Mouse (Mus musculus): ENCODE data around the gene Coro2a.

Gene Coro2a

DNA sequence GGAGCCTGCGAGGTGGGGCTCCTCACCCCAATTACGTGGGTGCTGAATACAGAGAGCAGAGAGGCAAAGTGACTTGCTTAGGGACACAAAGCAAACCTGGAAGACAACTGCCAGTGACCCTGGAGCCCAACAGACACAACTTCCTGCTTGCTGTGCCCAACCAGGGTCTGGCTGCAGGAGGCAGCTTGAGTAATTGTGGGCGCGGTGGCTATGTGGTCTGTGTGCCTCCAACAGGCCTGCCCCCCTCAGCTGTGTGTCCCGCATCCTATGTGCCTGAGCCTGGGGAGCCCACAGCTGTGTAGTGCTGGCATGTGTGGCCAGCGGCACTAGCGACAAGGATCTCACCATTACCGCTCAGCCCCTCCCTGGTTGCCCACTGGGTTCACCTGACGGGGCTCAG is 12.6 kb upstream of the Coro2a start:
- in situ Hi-C loops (cut with MboI, MseI), result loop anchor here (5.0 kb wide), 2 partner anchors 33 to 603 kb away; no protein-coding TSS in a partner anchor

DNA sequence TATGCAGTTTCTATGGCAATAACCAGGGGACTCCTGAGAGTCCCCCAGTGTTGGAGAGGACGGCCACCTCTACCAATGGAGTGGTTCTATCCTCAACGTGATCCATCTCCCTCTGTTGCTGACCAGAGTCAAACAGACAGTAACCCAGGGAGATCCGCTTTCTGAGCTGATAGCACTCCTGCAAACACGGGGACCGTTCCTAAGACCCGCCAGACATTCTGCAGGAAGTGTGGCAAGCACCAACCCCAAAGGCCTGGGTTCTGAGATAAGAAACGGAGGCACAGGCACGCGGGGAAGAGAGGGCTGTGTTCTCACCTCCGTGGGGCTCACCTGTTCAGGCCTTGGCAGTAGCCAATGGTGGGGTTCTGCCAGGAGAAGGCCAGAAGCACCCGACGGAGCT is 11.6 kb upstream of the Coro2a start:
- in situ Hi-C loops (cut with MboI, MseI), result loop anchor here (5.0 kb wide), 1 partner anchor 34 kb away; no protein-coding TSS in a partner anchor

GRCm38 (mm10) chr4:46611181-46611580 is 9.2 kb upstream of the Coro2a start:
- in situ Hi-C loops (cut with MboI, MseI), result loop anchor here (5.0 kb wide), 1 partner anchor 36 kb away; no protein-coding TSS in a partner anchor

- in situ Hi-C loops (cut with MboI, MseI), result no loop called here
Measured at GRCm38 (mm10) chr4:46607601-46608000, 5.6 kb upstream of the Coro2a start.

DNA sequence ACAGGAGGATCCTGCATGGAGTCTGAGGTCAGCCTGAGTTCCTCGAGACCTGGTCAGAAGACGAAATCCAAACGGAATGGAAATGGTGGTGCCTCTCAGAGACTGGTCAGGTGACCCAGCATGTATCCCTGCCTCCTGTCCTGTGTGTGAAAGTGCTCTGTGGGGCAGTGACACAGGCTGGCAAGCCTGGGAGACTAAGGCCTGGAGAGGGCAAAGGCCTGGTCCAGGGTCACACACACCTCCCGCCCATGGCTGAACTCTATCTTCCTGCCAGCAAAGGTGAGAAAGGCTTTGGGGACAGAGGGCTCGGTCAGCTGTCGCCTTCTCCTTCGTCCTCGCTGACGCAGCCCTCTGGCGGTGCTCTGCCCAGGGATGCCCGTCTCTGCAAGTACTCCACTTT is 3.4 kb upstream of the Coro2a start:
- in situ Hi-C loops (cut with MboI, MseI), result no loop called here

DNA sequence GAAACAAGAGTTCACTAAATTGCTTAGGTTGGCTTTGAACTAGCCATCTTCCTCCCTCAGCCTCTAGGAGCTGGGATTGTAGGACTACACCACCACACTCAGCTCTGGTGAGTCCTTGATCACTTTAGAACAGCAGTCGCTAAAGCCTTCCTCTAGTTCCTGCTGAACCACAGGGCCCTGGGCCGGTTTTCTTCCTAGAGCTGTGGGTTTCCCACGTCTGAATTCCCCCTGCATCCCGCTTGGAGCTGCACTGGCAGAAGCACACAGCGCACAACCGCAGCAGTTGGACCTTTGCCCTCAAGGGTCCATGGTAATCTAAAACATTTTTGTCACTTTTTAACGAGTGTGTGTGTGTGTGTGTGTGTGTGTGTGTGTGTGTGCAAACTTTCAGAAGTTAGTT is 702 bp upstream of the Coro2a start:
- in situ Hi-C loops (cut with MboI, MseI), result no loop called here

DNA sequence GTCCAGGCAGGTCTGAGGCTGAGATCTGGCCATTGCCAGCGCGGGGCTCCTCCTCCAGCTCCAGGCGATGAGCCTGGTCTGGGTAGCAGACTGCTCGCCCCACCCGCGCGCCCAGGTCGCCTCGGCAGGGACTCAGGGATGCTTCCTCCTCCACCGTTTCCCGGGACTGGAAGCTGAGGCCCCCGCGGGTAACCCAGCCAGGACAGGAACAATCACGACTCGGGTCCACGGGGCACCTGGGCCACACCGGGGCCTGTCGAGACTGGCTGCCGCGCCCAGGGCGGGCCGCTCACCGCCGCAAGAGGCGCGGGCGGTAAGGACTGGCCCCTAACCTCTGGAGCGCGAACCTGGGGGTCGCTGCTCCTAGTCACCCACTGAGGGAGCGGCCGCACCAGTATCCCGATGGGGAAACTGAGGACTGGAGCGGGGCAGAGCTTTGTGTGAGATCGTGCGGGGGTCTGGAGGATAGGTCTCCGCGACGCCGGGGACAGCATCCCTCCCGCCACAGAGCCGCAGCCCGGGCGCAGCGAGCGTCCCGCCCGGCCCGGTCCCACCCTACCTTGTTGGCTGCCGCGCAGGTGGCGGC is 651 bp downstream of the Coro2a start:
- in situ Hi-C loops (cut with MboI, MseI), result no loop called here

DNA sequence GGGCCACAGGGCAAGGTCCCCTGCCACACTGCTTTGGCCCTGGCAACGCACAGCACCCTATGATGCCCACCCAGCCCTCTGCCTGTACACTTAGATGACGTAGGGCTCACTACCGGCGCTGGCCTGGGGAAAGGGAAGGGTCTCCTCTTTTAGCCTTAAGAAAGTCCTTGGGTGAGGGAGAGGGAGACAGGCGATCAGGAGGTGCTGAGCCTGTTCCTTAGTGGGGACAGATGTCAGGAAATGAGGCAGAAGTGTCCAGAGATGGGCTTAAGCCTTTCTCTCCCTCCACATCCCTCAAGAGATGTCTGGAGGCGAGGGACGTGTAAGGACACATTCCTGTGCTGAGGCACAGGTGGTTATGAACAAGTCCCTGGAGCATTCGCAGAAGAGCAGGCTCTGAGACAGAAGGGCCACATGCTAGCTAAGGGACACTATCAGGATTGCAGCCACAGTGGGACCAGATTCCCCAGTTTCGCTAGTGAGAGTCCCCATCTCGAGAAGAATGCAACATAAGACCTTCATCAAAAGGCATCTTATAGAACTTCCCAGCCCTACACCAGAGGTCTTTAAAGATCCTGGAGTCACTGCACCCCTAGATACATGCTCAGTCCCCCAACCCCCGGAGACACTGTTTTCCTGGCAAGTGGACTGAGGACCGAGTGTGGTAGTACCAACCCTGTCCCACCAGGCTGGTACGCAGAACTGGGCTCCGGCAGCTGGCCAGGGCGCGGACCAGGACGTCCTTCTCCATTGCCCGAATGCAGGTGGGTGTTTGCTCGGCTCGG is 1.3 kb downstream of the Coro2a start:
- in situ Hi-C loops (cut with MboI, MseI), result no loop called here

DNA sequence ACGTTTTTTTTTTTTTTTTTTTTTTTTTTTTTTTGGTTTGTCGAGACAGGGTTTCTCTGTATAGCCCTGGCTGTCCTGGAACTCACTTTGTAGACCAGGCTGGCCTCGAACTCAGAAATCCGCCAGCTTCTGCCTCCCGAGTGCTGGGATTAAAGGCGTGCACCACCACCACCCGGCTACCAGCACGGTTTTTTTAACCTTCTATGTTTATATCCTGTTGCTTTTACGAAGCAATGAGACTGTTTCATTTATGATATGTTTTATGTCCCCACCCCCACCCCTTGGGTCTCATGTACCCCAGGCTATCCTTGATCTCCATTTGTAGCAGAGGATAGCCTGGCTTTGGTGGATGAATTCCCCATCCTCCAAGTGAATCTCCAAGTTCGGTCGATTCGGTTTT is 2.4 kb downstream of the Coro2a start:
- in situ Hi-C loops (cut with MboI, MseI), result loop anchor here (10.0 kb wide), 1 partner anchor 55 kb away; no protein-coding TSS in a partner anchor

- in situ Hi-C loops (cut with MboI, MseI), result loop anchor here (10.0 kb wide), 1 partner anchor 54 kb away; no protein-coding TSS in a partner anchor
Measured at GRCm38 (mm10) chr4:46598981-46599380, 3.0 kb downstream of the Coro2a start.

- in situ Hi-C loops (cut with MboI, MseI), result loop anchor here (10.0 kb wide), 1 partner anchor 53 kb away; no protein-coding TSS in a partner anchor
Measured at GRCm38 (mm10) chr4:46598111-46598510, 3.9 kb downstream of the Coro2a start.

DNA sequence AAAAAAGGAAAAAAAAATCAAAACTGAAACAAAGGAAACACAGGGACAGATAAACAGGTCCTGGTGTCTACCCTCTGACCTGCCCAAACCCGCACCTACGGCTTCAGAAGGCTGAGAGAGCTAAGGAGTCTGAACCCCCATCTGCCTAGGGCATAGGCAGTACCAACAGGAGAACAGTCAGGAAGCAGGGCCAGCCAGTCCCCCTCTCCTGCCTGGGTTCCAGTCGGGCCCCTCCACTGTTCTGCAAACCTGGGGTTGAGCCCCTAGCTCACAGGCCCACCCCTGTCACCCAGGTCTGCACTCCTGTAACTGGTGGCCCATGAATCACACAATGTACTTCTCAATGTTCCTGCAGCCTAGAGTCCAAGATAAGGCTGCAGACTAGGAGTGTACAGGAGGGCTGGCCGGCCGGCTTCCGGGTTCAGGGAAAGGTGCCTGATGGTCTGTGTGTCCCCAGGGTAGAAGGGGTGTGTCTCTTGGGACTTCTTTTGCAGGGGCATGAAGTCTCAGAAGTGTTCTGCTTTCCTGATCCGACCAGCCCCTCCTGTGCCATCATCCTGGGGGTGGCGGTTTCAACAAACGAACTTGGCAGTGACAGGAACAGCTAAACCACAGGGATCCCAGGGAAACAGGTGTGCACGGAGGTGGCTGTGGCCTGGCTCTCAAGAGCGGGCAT is 4.6 kb downstream of the Coro2a start:
- in situ Hi-C loops (cut with MboI, MseI), result loop anchor here (10.0 kb wide), 1 partner anchor 53 kb away; no protein-coding TSS in a partner anchor

DNA sequence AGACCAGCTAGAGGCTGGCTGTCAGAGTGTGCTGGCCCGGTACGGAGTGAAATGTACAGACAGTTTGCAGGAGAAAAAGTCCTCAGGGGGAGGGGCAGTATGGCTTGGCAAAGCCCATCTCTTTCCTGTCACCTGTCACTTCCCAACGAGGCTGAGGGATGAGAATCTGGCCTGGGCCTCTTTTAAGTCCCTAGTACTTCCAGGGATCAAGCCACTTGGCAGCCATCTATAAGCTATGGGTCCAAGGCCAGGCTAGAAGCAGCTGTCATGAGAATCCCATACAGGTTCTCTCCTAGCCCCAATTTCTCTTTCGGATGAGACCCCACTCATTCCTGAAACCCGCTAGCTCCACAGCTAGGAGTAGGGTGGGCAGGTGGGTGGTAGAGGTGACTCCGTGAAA is 5.6 kb downstream of the Coro2a start:
- in situ Hi-C loops (cut with MboI, MseI), result loop anchor here (10.0 kb wide), 1 partner anchor 52 kb away; no protein-coding TSS in a partner anchor

GRCm38 (mm10) chr4:46594131-46594530 is 7.9 kb downstream of the Coro2a start:
- in situ Hi-C loops (cut with MboI, MseI), result loop anchor here (10.0 kb wide), 1 partner anchor 49 kb away; no protein-coding TSS in a partner anchor

- in situ Hi-C loops (cut with MboI, MseI), result loop anchor here (10.0 kb wide), 1 partner anchor 49 kb away; no protein-coding TSS in a partner anchor
Measured at GRCm38 (mm10) chr4:46593472-46593871, 8.5 kb downstream of the Coro2a start.

GRCm38 (mm10) chr4:46591833-46592520 is 10.0 kb downstream of the Coro2a start:
- in situ Hi-C loops (cut with MboI, MseI), result loop anchor here (10.0 kb wide), 1 partner anchor 47 kb away; no protein-coding TSS in a partner anchor

DNA sequence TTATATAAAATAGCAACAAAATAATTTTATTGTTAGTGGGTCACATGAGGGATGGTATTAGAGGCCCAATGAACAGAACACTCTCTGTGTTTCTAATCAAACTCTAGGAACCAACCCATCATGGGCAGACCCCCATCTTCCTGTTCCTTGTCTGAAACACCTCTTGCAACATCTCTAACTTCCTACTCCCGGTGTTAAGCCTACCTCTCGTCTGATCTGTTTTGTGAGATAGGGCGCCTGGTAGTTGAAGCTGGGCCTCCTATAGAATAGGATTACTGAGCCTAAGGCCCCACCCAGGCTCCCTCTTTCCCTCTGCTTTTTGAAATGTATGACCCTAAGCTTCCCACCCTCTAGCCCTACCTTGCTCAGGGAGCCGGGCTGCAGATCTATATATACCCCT is 11.2 kb downstream of the Coro2a start:
- in situ Hi-C loops (cut with MboI, MseI), result loop anchor here (10.0 kb wide), 1 partner anchor 46 kb away; no protein-coding TSS in a partner anchor

DNA sequence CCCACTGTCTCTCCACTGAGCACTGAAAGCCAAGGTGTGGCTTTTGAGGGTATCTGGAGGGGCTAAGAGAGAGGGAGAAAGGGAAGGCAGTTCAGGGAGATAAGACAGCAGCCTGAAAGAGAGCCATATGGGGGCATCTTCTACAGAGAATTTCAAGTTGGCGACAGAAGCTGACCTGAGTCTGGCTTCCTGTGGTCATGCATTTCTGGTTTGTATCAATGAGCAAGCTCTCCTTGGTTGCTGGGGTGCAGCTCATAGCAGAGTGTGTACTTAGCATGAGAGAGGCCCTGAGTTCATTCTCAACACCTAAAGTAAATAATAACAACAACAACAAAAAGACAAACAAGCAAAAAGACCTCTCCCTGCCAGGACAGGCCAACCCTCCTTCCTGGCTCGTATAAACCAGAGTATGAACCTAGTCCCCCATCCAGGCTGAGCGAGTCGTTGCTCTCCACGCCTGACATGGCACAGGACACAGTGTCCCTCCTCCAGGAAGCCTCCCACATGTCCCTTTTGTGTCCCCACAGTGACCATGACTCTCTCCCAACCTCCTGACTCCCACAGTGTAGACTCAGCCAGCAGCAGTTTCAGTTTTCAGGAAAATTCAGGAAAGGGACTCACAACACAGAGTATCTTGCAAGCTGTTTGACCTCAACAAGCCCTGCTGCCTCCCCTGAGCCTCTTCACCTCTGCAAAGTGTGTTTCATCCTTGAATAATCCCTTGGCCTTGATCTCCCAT is 11.9 kb downstream of the Coro2a start:
- in situ Hi-C loops (cut with MboI, MseI), result loop anchor here (10.0 kb wide), 1 partner anchor 45 kb away; no protein-coding TSS in a partner anchor

- in situ Hi-C loops (cut with MboI, MseI), result no loop called here
Measured at GRCm38 (mm10) chr4:46589151-46589550, 12.9 kb downstream of the Coro2a start.

GRCm38 (mm10) chr4:46586473-46586872 is 15.5 kb downstream of the Coro2a start:
- in situ Hi-C loops (cut with MboI, MseI), result no loop called here

GRCm38 (mm10) chr4:46585811-46586190 is 16.2 kb downstream of the Coro2a start:
- in situ Hi-C loops (cut with MboI, MseI), result no loop called here
